Mouse (Mus musculus): ENCODE measurements around the gene Jhy.

DNA sequence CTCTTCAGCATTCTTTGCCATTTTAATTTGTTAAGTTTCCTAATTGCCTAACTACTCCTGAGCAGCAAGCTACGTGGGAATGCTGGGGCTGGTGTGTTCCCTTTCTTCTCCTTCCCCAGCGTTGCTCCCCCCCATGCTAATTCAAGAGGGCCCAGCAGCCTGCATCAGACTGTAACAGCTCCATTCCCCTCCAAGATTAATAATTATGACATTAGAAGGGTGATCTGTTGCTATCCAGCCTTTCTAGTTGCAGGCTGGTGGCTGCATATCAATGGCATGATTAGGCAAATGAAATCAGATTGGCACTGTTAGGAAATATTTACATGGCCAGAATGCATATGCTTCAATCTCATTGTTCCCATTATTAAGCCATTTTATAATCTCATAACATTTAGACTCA lies 112.4 kb downstream of the Jhy start:
- TF ChIP-seq CTCF (IDR thresholded peaks at IDR 0.05; ENCODE audit: low read depth), result no peak
- no peak for TF ChIP-seq EP300 (IDR thresholded peaks at IDR 0.05; ENCODE audit: low read depth)

Measured in heart, postnatal 0 days (tissue).